Mouse (Mus musculus) G1E (cell line): ENCODE measurements around the gene Supt3.

Experiments
- CTCF ChIP-seq: IDR thresholded peaks from 2 replicates; pipeline ENCODE4 v1.5.1; 2012; ENCODE audit warnings: low read depth, low read length, inconsistent platforms, mixed read lengths
- POLR2AphosphoS5 ChIP-seq: IDR thresholded peaks from 2 replicates; pipeline ENCODE4 v1.6.1; 2012; ENCODE audit warnings: low read depth, low read length, inconsistent platforms; ENCODE audit not compliant: insufficient replicate concordance
- TAL1 ChIP-seq: conservative IDR thresholded peaks from 2 replicates; pipeline ENCODE4 v1.6.1; 2012; ENCODE audit warnings: low read depth, low read length, inconsistent platforms, mixed read lengths

DNA sequence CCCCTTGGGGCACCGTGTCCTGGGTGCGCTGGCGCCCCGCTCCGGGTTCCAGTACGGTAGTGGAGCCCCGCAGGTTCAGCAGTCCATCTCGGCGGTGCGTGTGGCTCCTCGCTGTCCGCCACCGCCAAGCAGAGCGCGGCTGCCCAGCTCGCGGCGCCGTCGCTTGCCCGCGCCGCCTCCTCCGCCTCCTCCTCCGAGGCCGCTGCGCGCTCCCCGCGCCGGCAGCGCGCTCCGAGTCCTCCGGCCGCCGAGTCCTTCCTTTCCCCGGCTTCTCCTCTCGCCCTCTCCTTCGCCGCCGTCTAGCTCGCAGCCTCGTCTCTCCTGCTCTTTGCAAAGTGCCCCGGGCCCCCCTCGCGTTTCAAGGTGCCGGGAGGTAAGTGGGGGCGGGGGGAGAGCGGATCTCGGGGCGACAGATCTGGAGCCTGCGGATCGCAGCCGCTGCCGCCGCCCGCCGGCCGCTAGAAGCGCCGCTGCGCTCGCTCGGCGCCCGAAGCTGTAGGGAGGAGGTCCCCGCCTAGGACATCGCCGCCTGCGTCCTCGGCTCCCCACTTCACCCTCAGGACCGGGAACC, 40.9 kb upstream of the Supt3 start:
- TF ChIP-seq CTCF (no peak), TAL1 (no peak), POLR2AphosphoS5 (no peak)
